Mouse (Mus musculus): Measurements from ENCODE around the gene Mgat4b. TPM values are rescaled to one million over a fixed set of nuclear protein-coding genes. Genes with fewer than 3 reads are reported as not detected.

The Mgat4b gene
- polyA plus RNA-seq, 1 experiment from 2014 or later = 39.3 TPM

DNA sequence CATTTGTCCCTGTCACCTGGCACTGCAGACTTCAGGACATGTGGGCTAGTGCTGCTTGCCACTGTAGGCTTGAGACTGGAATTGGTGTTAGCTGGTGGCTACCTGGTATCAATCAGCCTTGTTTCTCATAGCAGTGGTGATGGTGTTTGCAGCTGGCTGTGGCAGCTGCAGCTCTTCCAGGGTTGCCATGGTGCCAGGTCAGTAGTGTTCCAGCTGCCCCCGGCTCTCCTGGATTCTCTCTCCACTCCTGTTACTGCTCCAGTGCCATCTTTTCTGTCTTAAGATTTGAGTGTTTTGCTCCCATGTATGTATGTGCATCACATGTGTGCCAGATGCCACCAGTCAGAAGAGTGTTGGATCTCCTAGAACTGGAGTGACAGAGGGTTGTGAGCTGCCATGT is 42.7 kb downstream of the Mgat4b start:
- Histone ChIP-seq H3K27me3 (replicated peaks) (no peaks in the 10 kb centered on the region), H3K4me3 (no peak overlapping the region), H3K9me3 (replicated peaks) (no peaks in the 10 kb centered on the region), H3K4me1 (replicated peaks) (peaks cover 16% of the 10 kb centered on the region), H3K27ac (ENCODE audit: poor library complexity, severe bottlenecking) (no peak overlapping the region), H3K4me2 (no peak overlapping the region), H3K36me3 (peaks cover 26% of the 10 kb centered on the region), H3K9ac (no peak overlapping the region)
- ATAC-seq (ENCODE audit: insufficient number of reproducible peaks, low FRiP score) = no peak
- WGBS = 72% methylated on average over 1 of the region's 1 CpGs

DNA sequence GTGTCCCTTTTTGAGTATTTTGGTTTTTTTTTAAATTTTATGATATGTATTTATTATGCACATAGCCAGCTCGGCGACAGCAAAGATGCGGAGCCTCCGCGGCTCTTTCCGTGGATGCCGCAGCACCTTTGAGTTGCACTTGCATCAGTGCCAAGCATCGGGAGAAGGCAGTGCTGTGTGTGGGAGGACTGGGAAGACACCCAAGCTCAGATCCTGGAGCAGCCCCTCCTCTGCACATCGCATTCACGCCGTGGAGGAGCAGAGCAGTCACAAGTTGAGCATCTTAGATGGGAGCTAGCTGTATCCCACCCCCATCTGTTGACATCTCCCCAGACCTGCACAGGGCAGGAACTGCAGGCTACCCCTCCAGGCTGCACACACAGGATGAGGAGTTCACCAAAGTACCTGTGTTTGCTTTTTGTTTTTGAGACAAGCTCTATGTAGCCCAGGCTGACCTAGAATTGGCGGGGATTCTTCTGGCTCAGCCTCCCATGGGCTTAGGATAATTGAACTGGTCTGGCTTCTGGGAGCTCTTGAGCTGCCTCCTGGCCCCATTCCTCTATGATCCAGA is 43.4 kb downstream of the Mgat4b start:
- no peaks in the 10 kb centered on the region for H3K27me3 ChIP-seq (replicated peaks)
- H3K27ac ChIP-seq (ENCODE audit: poor library complexity, severe bottlenecking) = no peak overlapping the region
- H3K9me3 ChIP-seq (replicated peaks) = no peaks in the 10 kb centered on the region
- ATAC-seq (ENCODE audit: insufficient number of reproducible peaks, low FRiP score) = no peak
- H3K4me3 ChIP-seq = no peak overlapping the region
- peaks cover 33% of the 10 kb centered on the region for H3K36me3 ChIP-seq
- H3K4me1 ChIP-seq (replicated peaks) = peaks cover 16% of the 10 kb centered on the region
- no peak overlapping the region for H3K4me2 ChIP-seq
- H3K9ac ChIP-seq = no peak overlapping the region
- WGBS = 81% methylated on average over 12 of the region's 12 CpGs

DNA sequence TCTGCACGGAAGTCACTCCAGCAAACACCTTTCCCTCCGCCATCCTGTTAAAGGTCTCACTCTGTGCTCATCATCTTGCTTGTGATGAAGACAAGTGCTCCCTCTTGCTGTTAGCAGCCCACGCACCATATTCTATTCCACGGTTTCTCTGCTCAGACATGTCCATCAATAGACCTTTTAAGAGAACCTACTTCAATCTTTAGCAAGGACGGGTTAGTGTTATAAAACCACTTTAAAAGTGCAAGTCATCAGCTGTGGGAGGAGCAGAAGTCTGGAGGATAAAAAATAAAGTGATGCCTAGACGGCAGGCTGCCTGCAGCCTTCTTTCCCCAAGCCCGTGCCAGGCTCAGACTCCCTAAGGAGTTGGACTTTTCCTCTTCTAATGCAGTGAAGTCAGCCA is 45.9 kb downstream of the Mgat4b start:
- peaks cover 58% of the 10 kb centered on the region for H3K36me3 ChIP-seq
- H3K4me3 ChIP-seq = no peak overlapping the region

DNA sequence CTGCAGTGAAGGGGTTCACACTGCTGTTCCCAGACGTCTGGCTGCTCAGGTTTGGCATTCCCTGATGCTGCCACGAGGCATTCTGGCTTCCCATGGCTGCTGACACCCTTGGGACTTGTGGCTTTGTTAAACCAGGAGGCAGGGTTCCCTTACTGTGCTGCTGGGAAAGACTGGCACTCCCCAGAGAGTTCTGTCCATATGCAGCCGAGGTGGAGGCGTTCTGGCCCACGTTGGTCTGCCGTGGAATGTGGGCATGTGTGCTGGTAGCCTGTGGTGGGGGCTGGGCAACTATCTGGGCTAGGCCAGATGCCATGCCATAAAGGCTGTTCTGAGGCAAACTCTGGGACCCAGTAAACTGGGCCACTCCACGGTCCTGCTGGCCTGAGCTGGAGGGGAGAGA is 47.6 kb downstream of the Mgat4b start:
- Histone ChIP-seq H3K4me1 (replicated peaks) (peaks cover 3% of the 10 kb centered on the region), H3K9ac (no peak overlapping the region), H3K27me3 (replicated peaks) (no peaks in the 10 kb centered on the region), H3K9me3 (replicated peaks) (no peaks in the 10 kb centered on the region), H3K4me2 (no peak overlapping the region), H3K36me3 (peaks cover 73% of the 10 kb centered on the region), H3K27ac (ENCODE audit: poor library complexity, severe bottlenecking) (no peak overlapping the region), H3K4me3 (no peak overlapping the region)
- 88% methylated on average over 7 of the region's 7 CpGs for WGBS
- ATAC-seq (ENCODE audit: insufficient number of reproducible peaks, low FRiP score) = no peak

More for the DNA sequence above, 45.9 kb downstream of the Mgat4b start:
- Histone ChIP-seq H3K9me3 (replicated peaks) (no peaks in the 10 kb centered on the region), H3K4me1 (replicated peaks) (peaks cover 16% of the 10 kb centered on the region), H3K27ac (ENCODE audit: poor library complexity, severe bottlenecking) (no peak overlapping the region), H3K27me3 (replicated peaks) (no peaks in the 10 kb centered on the region), H3K4me2 (no peak overlapping the region), H3K9ac (no peak overlapping the region)
- ATAC-seq (ENCODE audit: insufficient number of reproducible peaks, low FRiP score) = no peak
- 82% methylated on average over 7 of the region's 7 CpGs for WGBS

DNA sequence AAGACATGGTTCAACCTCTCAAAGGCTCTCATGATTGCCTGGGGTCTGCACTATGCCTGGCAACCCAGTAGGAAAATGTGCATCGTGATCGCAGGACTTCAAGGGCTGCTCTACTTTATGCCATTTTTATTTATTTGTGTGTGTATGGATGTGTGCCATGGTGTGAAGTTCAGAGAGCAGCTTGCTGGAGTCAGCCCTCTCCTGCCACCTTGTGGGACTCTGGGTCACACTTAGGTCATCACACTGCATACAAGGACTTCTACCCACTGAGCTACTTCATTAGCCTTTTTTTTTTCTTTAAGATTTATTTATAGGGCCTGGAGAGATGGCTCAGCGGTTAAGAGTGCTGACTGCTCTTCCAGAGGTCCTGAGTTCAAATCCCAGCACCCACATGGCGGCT is 51.3 kb downstream of the Mgat4b start:
- Histone ChIP-seq H3K27me3 (replicated peaks) (no peaks in the 10 kb centered on the region), H3K9me3 (replicated peaks) (no peaks in the 10 kb centered on the region), H3K4me2 (no peak overlapping the region), H3K36me3 (peaks cover 95% of the 10 kb centered on the region), H3K4me3 (no peak overlapping the region), H3K9ac (no peak overlapping the region), H3K27ac (ENCODE audit: poor library complexity, severe bottlenecking) (no peak overlapping the region), H3K4me1 (replicated peaks) (no peaks in the 10 kb centered on the region)
- no peak for ATAC-seq (ENCODE audit: insufficient number of reproducible peaks, low FRiP score)
- 83% methylated on average over 4 of the region's 4 CpGs for WGBS

DNA sequence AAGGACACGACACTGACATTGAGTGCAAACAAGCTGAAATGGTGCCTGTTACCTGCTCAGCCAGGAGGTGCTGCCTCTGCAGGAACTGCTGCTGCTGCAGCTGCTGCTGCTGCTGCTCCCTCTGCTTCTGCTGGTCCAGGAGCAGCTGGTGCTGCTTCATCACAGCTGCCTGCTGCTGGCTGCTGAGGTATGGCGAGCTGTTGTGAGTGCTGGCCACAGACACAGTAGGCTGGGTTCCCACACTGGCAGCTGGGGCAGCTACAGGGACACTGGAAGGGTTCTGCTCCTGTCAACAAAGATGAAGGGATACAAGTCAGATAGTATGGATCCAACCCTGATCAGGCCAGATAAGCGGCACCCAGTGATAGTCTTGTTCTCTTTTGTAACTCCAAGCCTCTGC is 52.5 kb downstream of the Mgat4b start:
- peaks cover 86% of the 10 kb centered on the region for H3K36me3 ChIP-seq
- no peak overlapping the region for H3K4me3 ChIP-seq
- no peak for ATAC-seq (ENCODE audit: insufficient number of reproducible peaks, low FRiP score)
- H3K4me2 ChIP-seq = no peak overlapping the region
- no peaks in the 10 kb centered on the region for H3K9me3 ChIP-seq (replicated peaks)
- no peak overlapping the region for H3K27ac ChIP-seq (ENCODE audit: poor library complexity, severe bottlenecking)
- no peak overlapping the region for H3K9ac ChIP-seq
- H3K27me3 ChIP-seq (replicated peaks) = no peaks in the 10 kb centered on the region
- WGBS = 89% methylated on average over 3 of the region's 3 CpGs
- H3K4me1 ChIP-seq (replicated peaks) = no peaks in the 10 kb centered on the region

DNA sequence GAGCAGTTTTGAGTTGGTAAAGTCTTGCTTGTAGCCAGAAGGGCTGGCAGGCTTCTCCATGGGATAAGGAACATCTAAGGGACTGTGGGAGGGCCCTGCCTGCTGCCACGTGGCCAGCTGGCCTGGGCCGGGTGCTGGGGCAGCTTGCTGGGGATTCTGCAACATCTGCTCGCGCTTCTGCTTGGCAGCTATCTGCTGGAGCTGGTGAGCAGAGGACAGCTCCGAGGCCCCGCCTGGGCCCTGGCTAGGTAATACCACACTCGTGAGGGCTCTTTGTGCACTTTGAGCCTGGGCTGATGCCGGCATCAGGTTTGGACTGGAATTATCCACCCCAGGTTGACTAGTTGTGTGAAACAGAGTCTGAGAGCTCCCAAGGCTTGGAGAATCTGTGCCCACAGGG is 55.2 kb downstream of the Mgat4b start:
- Histone ChIP-seq H3K36me3 (peaks cover 59% of the 10 kb centered on the region), H3K27ac (ENCODE audit: poor library complexity, severe bottlenecking) (no peak overlapping the region), H3K9me3 (replicated peaks) (no peaks in the 10 kb centered on the region), H3K27me3 (replicated peaks) (no peaks in the 10 kb centered on the region), H3K4me3 (no peak overlapping the region), H3K4me2 (no peak overlapping the region), H3K4me1 (replicated peaks) (peaks cover 7% of the 10 kb centered on the region), H3K9ac (no peak overlapping the region)
- ATAC-seq (ENCODE audit: insufficient number of reproducible peaks, low FRiP score) = no peak
- 81% methylated on average over 8 of the region's 8 CpGs for WGBS

DNA sequence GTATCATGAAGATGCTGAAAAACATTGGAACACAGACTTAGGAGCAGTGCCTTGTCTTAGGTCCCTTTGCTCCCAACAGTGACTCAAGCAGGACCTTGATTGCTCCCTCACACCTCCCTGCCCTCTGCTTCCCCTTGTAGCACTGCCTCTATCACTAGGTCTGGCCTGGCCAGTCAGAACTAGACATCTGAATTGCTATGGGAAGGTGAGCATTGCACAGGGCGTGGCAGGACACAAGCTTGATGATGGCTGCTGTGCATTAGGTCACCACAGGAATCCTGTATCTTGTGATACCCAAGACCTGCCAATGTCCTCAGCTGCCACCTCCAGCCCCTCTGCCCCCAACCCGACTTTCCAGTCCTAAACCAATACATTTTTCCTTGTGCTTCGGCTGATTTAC is 56.3 kb downstream of the Mgat4b start:
- H3K9me3 ChIP-seq (replicated peaks) = no peaks in the 10 kb centered on the region
- H3K4me1 ChIP-seq (replicated peaks) = peaks cover 18% of the 10 kb centered on the region
- no peak overlapping the region for H3K27ac ChIP-seq (ENCODE audit: poor library complexity, severe bottlenecking)
- no peaks in the 10 kb centered on the region for H3K27me3 ChIP-seq (replicated peaks)
- no peak for ATAC-seq (ENCODE audit: insufficient number of reproducible peaks, low FRiP score)
- H3K9ac ChIP-seq = no peak overlapping the region
- H3K4me2 ChIP-seq = no peak overlapping the region
- WGBS = 88% methylated on average over 3 of the region's 3 CpGs
- H3K4me3 ChIP-seq = no peak overlapping the region
- H3K36me3 ChIP-seq = peaks cover 48% of the 10 kb centered on the region

DNA sequence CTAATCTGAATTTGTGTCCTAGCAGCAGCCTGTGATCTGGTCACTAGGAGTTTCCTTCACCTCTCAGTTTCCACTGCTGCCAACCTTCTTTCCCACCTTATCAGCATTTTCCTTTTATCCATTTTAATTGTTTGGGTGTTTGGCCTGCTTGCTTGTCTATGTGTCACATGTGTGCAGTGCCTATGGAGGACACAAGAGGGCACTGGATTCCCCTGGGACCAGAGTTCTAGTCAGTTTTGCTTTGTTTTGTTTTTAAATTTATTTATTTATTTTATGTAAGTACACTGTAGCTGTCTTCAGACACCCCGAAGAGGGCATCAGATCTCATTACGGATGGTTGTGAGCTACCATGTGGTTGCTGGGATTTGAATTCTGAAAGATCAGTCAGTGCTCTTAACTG is 58.5 kb downstream of the Mgat4b start:
- no peak for ATAC-seq (ENCODE audit: insufficient number of reproducible peaks, low FRiP score)
- no peak overlapping the region for H3K4me3 ChIP-seq
- H3K9ac ChIP-seq = no peak overlapping the region

DNA sequence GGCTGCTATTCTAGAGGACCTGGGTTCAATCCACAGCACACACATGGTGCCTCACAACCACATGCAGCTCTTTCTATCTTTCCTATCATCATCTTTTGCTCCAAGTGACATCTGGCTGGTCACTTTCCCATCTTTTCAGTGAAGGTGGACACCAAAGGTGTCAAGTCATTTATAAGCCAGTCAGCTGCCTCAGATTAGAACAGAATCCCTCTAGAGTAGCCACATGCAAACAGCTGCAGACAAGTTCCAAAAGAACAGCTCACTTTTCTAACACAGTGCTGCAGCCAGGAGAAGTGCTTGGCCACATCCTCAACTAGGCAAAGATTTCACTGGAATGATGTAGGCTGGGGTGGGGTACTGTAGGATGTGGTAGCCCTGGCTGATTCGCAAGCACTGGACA is 59.2 kb downstream of the Mgat4b start:
- H3K9ac ChIP-seq = no peak overlapping the region
- H3K9me3 ChIP-seq (replicated peaks) = no peaks in the 10 kb centered on the region
- no peak overlapping the region for H3K4me3 ChIP-seq
- no peak overlapping the region for H3K27ac ChIP-seq (ENCODE audit: poor library complexity, severe bottlenecking)
- peaks cover 36% of the 10 kb centered on the region for H3K4me1 ChIP-seq (replicated peaks)
- no peaks in the 10 kb centered on the region for H3K27me3 ChIP-seq (replicated peaks)
- no peak overlapping the region for H3K4me2 ChIP-seq
- ATAC-seq (ENCODE audit: insufficient number of reproducible peaks, low FRiP score) = no peak
- H3K36me3 ChIP-seq = peaks cover 25% of the 10 kb centered on the region
- WGBS = 94% methylated on average over 1 of the region's 1 CpGs

More for the DNA sequence above, 58.5 kb downstream of the Mgat4b start:
- Histone ChIP-seq H3K27me3 (replicated peaks) (no peaks in the 10 kb centered on the region), H3K36me3 (peaks cover 32% of the 10 kb centered on the region), H3K9me3 (replicated peaks) (no peaks in the 10 kb centered on the region), H3K4me2 (no peak overlapping the region), H3K4me1 (replicated peaks) (peaks cover 29% of the 10 kb centered on the region), H3K27ac (ENCODE audit: poor library complexity, severe bottlenecking) (no peak overlapping the region)
- 80% methylated on average over 2 of the region's 2 CpGs for WGBS

DNA sequence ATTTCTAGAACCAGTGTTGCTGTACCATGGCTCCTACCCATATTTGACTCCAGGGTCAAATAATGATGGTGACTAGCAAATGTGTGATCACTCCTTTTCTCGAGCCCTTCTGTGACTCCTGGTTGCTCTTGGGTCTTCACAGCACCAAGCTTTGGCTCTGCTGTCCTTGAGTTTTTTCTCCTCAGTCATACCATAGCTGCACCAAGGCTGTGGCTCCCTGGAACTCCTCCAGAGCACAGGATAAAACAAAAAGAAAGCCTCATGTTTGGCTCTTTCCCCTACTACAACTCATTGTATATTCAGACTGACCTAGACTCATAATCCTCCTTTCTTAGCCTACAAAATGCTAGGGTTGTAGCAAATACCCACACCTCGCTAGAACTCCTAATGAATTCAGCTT is 62.1 kb downstream of the Mgat4b start:
- 0 out of 2 replicates have a peak, but pooled peaks cover 4% of the 10 kb centered on the region for H3K9me3 ChIP-seq (replicated peaks)
- peaks cover 9% of the 10 kb centered on the region; the same call in 1 of the 2 replicates for H3K36me3 ChIP-seq
- H3K9ac ChIP-seq = no peak overlapping the region
- 85% methylated on average over 2 of the region's 2 CpGs for WGBS
- no peak overlapping the region for H3K4me2 ChIP-seq
- H3K4me3 ChIP-seq = no peak overlapping the region
- H3K27me3 ChIP-seq (replicated peaks) = no peaks in the 10 kb centered on the region
- H3K4me1 ChIP-seq (replicated peaks) = peaks cover 52% of the 10 kb centered on the region
- H3K27ac ChIP-seq (ENCODE audit: poor library complexity, severe bottlenecking) = no peak overlapping the region
- ATAC-seq (ENCODE audit: insufficient number of reproducible peaks, low FRiP score) = no peak

DNA sequence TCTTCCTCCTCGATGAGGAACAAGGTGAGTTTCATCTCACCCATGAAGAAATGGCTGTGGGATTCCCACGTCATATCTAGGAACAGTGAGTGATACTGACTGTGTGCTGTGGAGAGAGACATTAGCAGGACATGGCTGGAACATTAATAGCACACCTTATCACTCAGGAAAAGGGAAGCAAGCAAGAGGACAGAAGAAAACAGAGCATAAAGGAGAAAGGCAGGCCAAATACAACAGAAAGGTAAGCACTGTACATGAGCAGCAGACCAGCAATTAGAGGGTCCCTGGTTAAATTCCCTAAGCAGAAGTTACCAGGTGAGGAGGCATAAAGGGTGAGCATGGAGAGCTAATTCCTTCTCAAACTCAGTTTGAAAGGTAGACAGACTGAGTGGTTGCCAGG is 64.4 kb downstream of the Mgat4b start:
- Histone ChIP-seq H3K9me3 (replicated peaks) (0 out of 2 replicates have a peak, but pooled peaks cover 4% of the 10 kb centered on the region), H3K4me3 (no peak overlapping the region), H3K9ac (peak overlapping the region; percentile 60), H3K36me3 (peaks cover 13% of the 10 kb centered on the region; the same call in 1 of the 2 replicates), H3K4me1 (replicated peaks) (peaks cover 54% of the 10 kb centered on the region), H3K27me3 (replicated peaks) (no peaks in the 10 kb centered on the region), H3K4me2 (peak overlapping the region; percentile 50), H3K27ac (ENCODE audit: poor library complexity, severe bottlenecking) (peak overlapping the region; percentile 92)
- no peak for ATAC-seq (ENCODE audit: insufficient number of reproducible peaks, low FRiP score)
- WGBS = 50% methylated on average over 2 of the region's 2 CpGs

All from heart, embryonic 12.5 days (tissue).